Mouse (Mus musculus) midbrain, embryonic 13.5 days (tissue): ENCODE results near the gene Slc27a4. TPM values are rescaled to one million over a fixed set of nuclear protein-coding genes. Genes with fewer than 3 reads are reported as not detected.
"Not testable (repeated sequence)": the region's sequence is repeated elsewhere in the genome, so short reads cannot be mapped to it uniquely, and the experiment has no call there.

ENCODE experiments used
- ATAC-seq: fragments of 200-750 bp; cut with Nextera tagmentation; 2 replicates; pipeline ENCODE4 v1.8.0; 2017; ENCODE audit warnings: mild to moderate bottlenecking, moderate TSS enrichment, moderate library complexity
- H3K27ac ChIP-seq: fragments of 300-500 bp; sonication (generic); 2 replicates; pipeline ENCODE4 v1.5.1; 2015; ENCODE audit warnings: inconsistent platforms, mild to moderate bottlenecking, moderate library complexity
- H3K27me3 ChIP-seq: fragments of 300-500 bp; sonication (generic); 2 replicates; pipeline ENCODE4 v1.6.1; 2015; ENCODE audit warnings: mild to moderate bottlenecking, inconsistent platforms
- H3K36me3 ChIP-seq: fragments of 300-500 bp; sonication (generic); 2 replicates; pipeline ENCODE4 v1.6.1; 2015; ENCODE audit warnings: mild to moderate bottlenecking, inconsistent platforms
- H3K4me1 ChIP-seq: fragments of 300-500 bp; sonication (generic); replicated peaks from 2 replicates; pipeline ENCODE4 v1.6.1; 2015; ENCODE audit warnings: inconsistent platforms
- H3K4me2 ChIP-seq: fragments of 300-500 bp; sonication (generic); replicated peaks from 2 replicates; pipeline ENCODE4 v1.6.1; 2015; ENCODE audit warnings: moderate library complexity, mild to moderate bottlenecking, inconsistent platforms
- H3K4me3 ChIP-seq: fragments of 300-500 bp; sonication (generic); replicated peaks from 2 replicates; pipeline ENCODE4 v1.5.1; 2015; ENCODE audit warnings: mild to moderate bottlenecking, inconsistent platforms
- H3K9ac ChIP-seq: fragments of 300-500 bp; sonication (generic); replicated peaks from 2 replicates; pipeline ENCODE4 v1.6.1; 2015; ENCODE audit warnings: mild to moderate bottlenecking, inconsistent platforms
- H3K9me3 ChIP-seq: fragments of 300-500 bp; sonication (generic); 2 replicates; pipeline ENCODE4 v1.6.1; 2016; ENCODE audit warnings: mild to moderate bottlenecking, inconsistent platforms
- WGBS: fragments of 180-500 bp; shearing (Covaris S2); methylation state at CpG from one replicate; pipeline ENCODE4 v1.1.7; 2015; 5-methylcytosine and 5-hydroxymethylcytosine counted together
- polyA plus RNA-seq: library from polyadenylated mRNA; unstranded; fragments of >200 nt; fragmentation: Nextera tagmentation; extraction: Ambion mirVana; gene quantifications from 2 replicates; pipeline ENCODE4 v1.2.1, GENCODE M21; 2015

The Slc27a4 gene
- 29.5 and 32.5 TPM in 2 replicates for polyA plus RNA-seq

GRCm38 (mm10) chr2:29802075-29802826 lies at the start of gene Slc27a4:
Gene Slc27a4 (plus strand): TSS chr2:29802634.
- peak within 1 kb of the TSS; percentile 95 for H3K9ac ChIP-seq
- WGBS: 5% methylated on average over 25 of the region's 28 CpGs
- H3K9me3 ChIP-seq: no peaks in the 10 kb centered on the region
- H3K4me2 ChIP-seq: peak within 1 kb of the TSS; percentile 89
- ATAC-seq: peak; percentile 99
- 0 out of 2 replicates have a peak, but pooled peaks cover 6% of the 10 kb centered on the region for H3K27me3 ChIP-seq
- peaks cover 20% of the 10 kb centered on the region for H3K4me1 ChIP-seq
- H3K4me3 ChIP-seq: peak within 1 kb of the TSS; percentile 91
- peak within 1 kb of the TSS; percentile 94 for H3K27ac ChIP-seq
- peaks cover 33% of the 10 kb centered on the region for H3K36me3 ChIP-seq

GRCm38 (mm10) chr2:29755693-29756092 lies 46.7 kb upstream of the Slc27a4 start:
- no peaks in the 10 kb centered on the region for H3K36me3 ChIP-seq
- H3K27ac ChIP-seq: no peak overlapping the region
- H3K27me3 ChIP-seq: peaks cover 33% of the 10 kb centered on the region
- no peak for ATAC-seq
- no peak overlapping the region for H3K4me3 ChIP-seq
- no peaks in the 10 kb centered on the region for H3K9me3 ChIP-seq
- peaks cover 11% of the 10 kb centered on the region for H3K4me1 ChIP-seq
- no peak overlapping the region for H3K4me2 ChIP-seq
- no peak overlapping the region for H3K9ac ChIP-seq

- peak; percentile 65; the same call in 1 of the 2 replicates for ATAC-seq
- no peaks in the 10 kb centered on the region for H3K4me1 ChIP-seq
- H3K4me2 ChIP-seq: no peak overlapping the region
- H3K27me3 ChIP-seq: no peaks in the 10 kb centered on the region; the same call in 1 of the 2 replicates
- H3K4me3 ChIP-seq: no peak overlapping the region
- H3K27ac ChIP-seq: no peak overlapping the region
- 0% methylated on average over 1 of the region's 1 CpGs for WGBS
- no peak overlapping the region for H3K9ac ChIP-seq
- no peaks in the 10 kb centered on the region for H3K9me3 ChIP-seq
- no peaks in the 10 kb centered on the region for H3K36me3 ChIP-seq
These were observed 37.6 kb upstream of the Slc27a4 start for GRCm38 (mm10) chr2:29764831-29765230.

GRCm38 (mm10) chr2:29767976-29768709 lies 34.3 kb upstream of the Slc27a4 start:
- 74% methylated on average over 11 of the region's 11 CpGs for WGBS
- no peak overlapping the region for H3K9ac ChIP-seq
- no peak overlapping the region for H3K4me2 ChIP-seq
- ATAC-seq: no peak
- H3K9me3 ChIP-seq: no peaks in the 10 kb centered on the region
- no peak overlapping the region for H3K27ac ChIP-seq
- peaks cover 7% of the 10 kb centered on the region; the same call in 1 of the 2 replicates for H3K36me3 ChIP-seq
- H3K4me3 ChIP-seq: no peak overlapping the region
- H3K4me1 ChIP-seq: no peaks in the 10 kb centered on the region
- H3K27me3 ChIP-seq: no peaks in the 10 kb centered on the region; the same call in 1 of the 2 replicates

- Histone ChIP-seq H3K9me3 (no peaks in the 10 kb centered on the region), H3K27me3 (no peaks in the 10 kb centered on the region; the same call in 1 of the 2 replicates), H3K4me3 (no peak overlapping the region), H3K4me2 (no peak overlapping the region), H3K27ac (no peak overlapping the region), H3K4me1 (no peaks in the 10 kb centered on the region), H3K9ac (0 out of 2 replicates have a peak overlapping the region, but pooled peaks have one; percentile 19), H3K36me3 (peaks cover 14% of the 10 kb centered on the region)
- ATAC-seq: no peak
- 70% methylated on average over 9 of the region's 9 CpGs for WGBS
These were observed 33.5 kb upstream of the Slc27a4 start for GRCm38 (mm10) chr2:29768901-29769300.

- peaks cover 19% of the 10 kb centered on the region for H3K36me3 ChIP-seq
- no peak for ATAC-seq
- no peaks in the 10 kb centered on the region for H3K9me3 ChIP-seq
- H3K27me3 ChIP-seq: no peaks in the 10 kb centered on the region; the same call in 1 of the 2 replicates
- no peak overlapping the region for H3K9ac ChIP-seq
- no peak overlapping the region for H3K4me2 ChIP-seq
- H3K4me3 ChIP-seq: no peak overlapping the region
- H3K4me1 ChIP-seq: no peaks in the 10 kb centered on the region
- no peak overlapping the region for H3K27ac ChIP-seq
These were observed 32.3 kb upstream of the Slc27a4 start for GRCm38 (mm10) chr2:29770162-29770561.

GRCm38 (mm10) chr2:29771611-29772461 lies 30.6 kb upstream of the Slc27a4 start:
- H3K9me3 ChIP-seq: no peaks in the 10 kb centered on the region
- 90% methylated on average over 8 of the region's 8 CpGs for WGBS
- no peak overlapping the region for H3K4me2 ChIP-seq
- no peak overlapping the region for H3K4me3 ChIP-seq
- no peak overlapping the region for H3K27ac ChIP-seq
- H3K36me3 ChIP-seq: peaks cover 32% of the 10 kb centered on the region
- no peaks in the 10 kb centered on the region for H3K27me3 ChIP-seq
- ATAC-seq: no peak
- no peak overlapping the region for H3K9ac ChIP-seq
- H3K4me1 ChIP-seq: no peaks in the 10 kb centered on the region

GRCm38 (mm10) chr2:29773323-29773722 lies 29.1 kb upstream of the Slc27a4 start:
- 97% methylated on average over 4 of the region's 4 CpGs for WGBS

GRCm38 (mm10) chr2:29781256-29781655 lies 21.2 kb upstream of the Slc27a4 start:
- not testable (repeated sequence) for H3K4me2 ChIP-seq, H3K4me3 ChIP-seq, H3K9me3 ChIP-seq, H3K27me3 ChIP-seq, H3K27ac ChIP-seq, H3K4me1 ChIP-seq, ATAC-seq, H3K9ac ChIP-seq
- 97% methylated on average over 2 of the region's 2 CpGs for WGBS
- H3K36me3 ChIP-seq: peaks cover 94% of the 10 kb centered on the region

More at GRCm38 (mm10) chr2:29773323-29773722, 29.1 kb upstream of the Slc27a4 start:
- Histone ChIP-seq H3K4me3 (no peak overlapping the region), H3K4me1 (no peaks in the 10 kb centered on the region), H3K9ac (no peak overlapping the region), H3K4me2 (no peak overlapping the region), H3K36me3 (peaks cover 47% of the 10 kb centered on the region), H3K27ac (no peak overlapping the region), H3K27me3 (no peaks in the 10 kb centered on the region), H3K9me3 (no peaks in the 10 kb centered on the region)
- no peak for ATAC-seq

- no peaks in the 10 kb centered on the region for H3K9me3 ChIP-seq
- no peaks in the 10 kb centered on the region for H3K27me3 ChIP-seq
- ATAC-seq: no peak
- 79% methylated on average over 4 of the region's 4 CpGs for WGBS
- peaks cover 20% of the 10 kb centered on the region for H3K4me1 ChIP-seq
- no peak overlapping the region for H3K27ac ChIP-seq
- H3K4me2 ChIP-seq: no peak overlapping the region
- H3K9ac ChIP-seq: no peak overlapping the region
- peaks cover 65% of the 10 kb centered on the region for H3K36me3 ChIP-seq
- H3K4me3 ChIP-seq: no peak overlapping the region
These were observed 18.1 kb upstream of the Slc27a4 start for GRCm38 (mm10) chr2:29784290-29784689.

- Histone ChIP-seq H3K27ac (peak within 1 kb of the TSS; percentile 78), H3K4me3 (peak within 1 kb of the TSS; percentile 82), H3K9ac (peak within 1 kb of the TSS; percentile 85), H3K9me3 (no peaks in the 10 kb centered on the region), H3K27me3 (no peaks in the 10 kb centered on the region), H3K4me2 (peak within 1 kb of the TSS; percentile 74), H3K4me1 (peaks cover 21% of the 10 kb centered on the region), H3K36me3 (peaks cover 60% of the 10 kb centered on the region)
- under 1% methylated on average over 31 of the region's 31 CpGs for WGBS
- ATAC-seq: peak; percentile 88
These were observed 15.1 kb upstream of the Slc27a4 start, which contains the start of gene Coq4 for GRCm38 (mm10) chr2:29787104-29787917. Gene Coq4 (plus strand): TSS chr2:29787493.
